Mouse (Mus musculus) leukemia stem cell, adult 10-12 weeks (primary cell): ENCODE results near the gene Zswim1. TPM values are rescaled to one million over a fixed set of nuclear protein-coding genes. Genes with fewer than 3 reads are reported as not detected.

Experiments
- polyA plus RNA-seq: library from polyadenylated mRNA; stranded (reverse); fragments of >175 nt; gene quantifications from 2 replicates; pipeline ENCODE4 v1.2.3, GENCODE M21; 2012; ENCODE audit warnings: low replicate concordance

Zswim1 gene
- 15.5 and 30.3 TPM in 2 replicates for polyA plus RNA-seq

GRCm38 (mm10) chr2:164822636-164823165 is at the start of gene Zswim1:
Gene Zswim1, plus strand, starts transcription at chr2:164822686.

GRCm38 (mm10) chr2:164779481-164780086 is 42.9 kb upstream of the Zswim1 start, which contains the start of gene Tnnc2:
Gene Tnnc2, minus strand, starts transcription at chr2:164779967.

GRCm38 (mm10) chr2:164785481-164786387 is 36.8 kb upstream of the Zswim1 start, which contains the start of gene Snx21:
Gene Snx21, plus strand, starts transcription at chr2:164785823.

GRCm38 (mm10) chr2:164804533-164805331 is 17.8 kb upstream of the Zswim1 start, which contains the start of the genes Acot8 and Zswim3:
Gene Acot8, minus strand, starts transcription at chr2:164804882.
Gene Zswim3, plus strand, starts transcription at chr2:164805098.

GRCm38 (mm10) chr2:164828437-164828836 is 6.0 kb downstream of the Zswim1 start, which contains the start of gene Spata25:
Gene Spata25, minus strand, starts transcription at chr2:164828537.

GRCm38 (mm10) chr2:164832748-164833301 is 10.3 kb downstream of the Zswim1 start, which contains the start of gene Ctsa:
Gene Ctsa, plus strand, starts transcription at chr2:164832873.

GRCm38 (mm10) chr2:164833314-164833959 is 11.0 kb downstream of the Zswim1 start, which contains the start of gene Neurl2:
Gene Neurl2, minus strand, starts transcription at chr2:164833456.

GRCm38 (mm10) chr2:164857101-164857821 is 34.8 kb downstream of the Zswim1 start, which contains the start of gene Pltp:
Gene Pltp, minus strand, starts transcription at chr2:164857711.

Other genes starting within 250 kb of the Zswim1 start
- not detected in 2 replicates for gene Spint3, start 249.2 kb upstream of the Zswim1 start, polyA plus RNA-seq
- gene Wfdc6a, start 237.2 kb upstream of the Zswim1 start, polyA plus RNA-seq = not detected in 2 replicates
- gene Eppin, start 229.1 kb upstream of the Zswim1 start, polyA plus RNA-seq = not detected in 2 replicates
- not detected in 2 replicates for gene Wfdc6b, start 209.2 kb upstream of the Zswim1 start, polyA plus RNA-seq
- gene Wfdc8, start 209.1 kb upstream of the Zswim1 start, polyA plus RNA-seq = not detected in 2 replicates
- gene Wfdc16, start 183.9 kb upstream of the Zswim1 start, polyA plus RNA-seq = not detected in 2 replicates
- not detected in 2 replicates for gene Wfdc10, start 166.6 kb upstream of the Zswim1 start, polyA plus RNA-seq
- gene Wfdc9, start 166.1 kb upstream of the Zswim1 start, polyA plus RNA-seq = not detected in 2 replicates
- gene Wfdc11, start 148.6 kb upstream of the Zswim1 start, polyA plus RNA-seq = not detected in 2 replicates
- not detected in 2 replicates for gene Wfdc13, start 137.6 kb upstream of the Zswim1 start, polyA plus RNA-seq
- gene Spint4, start 124.2 kb upstream of the Zswim1 start, polyA plus RNA-seq = not detected in 2 replicates
- not detected in 2 replicates for gene Spint5, start 107.4 kb upstream of the Zswim1 start, polyA plus RNA-seq
- 0.14 TPM in 1 of 2 replicates, not detected in the other for gene Wfdc3, start 76.8 kb upstream of the Zswim1 start, polyA plus RNA-seq
- gene Dnttip1, start 76.7 kb upstream of the Zswim1 start, polyA plus RNA-seq = 30.4 and 109 TPM in 2 replicates
- gene Ube2c, start 52.8 kb upstream of the Zswim1 start, polyA plus RNA-seq = 143 and 160 TPM in 2 replicates
- gene Tnnc2, start 42.7 kb upstream of the Zswim1 start, polyA plus RNA-seq = not detected in 2 replicates
- gene Snx21, start 36.9 kb upstream of the Zswim1 start, polyA plus RNA-seq = 3.9 and 10.1 TPM in 2 replicates
- 13.5 and 59.4 TPM in 2 replicates for gene Acot8, start 17.8 kb upstream of the Zswim1 start, polyA plus RNA-seq
- 0.55 and 2.0 TPM in 2 replicates for gene Zswim3, start 17.6 kb upstream of the Zswim1 start, polyA plus RNA-seq
- gene Spata25, start 5.9 kb downstream of the Zswim1 start, polyA plus RNA-seq = not detected in 2 replicates
- 21.4 and 125 TPM in 2 replicates for gene Ctsa, start 10.2 kb downstream of the Zswim1 start, polyA plus RNA-seq
- 2.3 and 2.5 TPM in 2 replicates for gene Neurl2, start 10.8 kb downstream of the Zswim1 start, polyA plus RNA-seq
- 9.3 and 14.4 TPM in 2 replicates for gene Pltp, start 35.0 kb downstream of the Zswim1 start, polyA plus RNA-seq
- 64.8 and 66.4 TPM in 2 replicates for gene Pcif1, start 56.6 kb downstream of the Zswim1 start, polyA plus RNA-seq
- 63.2 and 88.5 TPM in 2 replicates for gene Zfp335, start 89.1 kb downstream of the Zswim1 start, polyA plus RNA-seq
- 5.0 and 9.8 TPM in 2 replicates for gene Mmp9, start 118.1 kb downstream of the Zswim1 start, polyA plus RNA-seq
- gene Slc12a5, start 138.1 kb downstream of the Zswim1 start, polyA plus RNA-seq = 0.27 and 0.64 TPM in 2 replicates
- 43.1 and 78.6 TPM in 2 replicates for gene Ncoa5, start 212.2 kb downstream of the Zswim1 start, polyA plus RNA-seq
- 0.64 and 2.4 TPM in 2 replicates for gene Cd40, start 232.9 kb downstream of the Zswim1 start, polyA plus RNA-seq